Mouse (Mus musculus) liver, embryonic 11.5 days (tissue): ENCODE data around the gene Gm3045. TPM values are rescaled to one million over a fixed set of nuclear protein-coding genes. Genes with fewer than 3 reads are reported as not detected.

Source experiments
- ATAC-seq: fragments of 200-750 bp; cut with Nextera tagmentation; replicated peaks from 2 replicates; pipeline ENCODE4 v1.8.0; 2017; ENCODE audit warnings: moderate number of reproducible peaks, mild to moderate bottlenecking, moderate TSS enrichment, moderate library complexity; ENCODE audit not compliant: low FRiP score
- DNase-seq: peaks from one replicate; pipeline ENCODE4 v3.0.0-alpha.2; 2017; ENCODE audit warnings: low spot score
- H3K27ac ChIP-seq: fragments of 300-500 bp; sonication (generic); 2 replicates; pipeline ENCODE4 v1.5.1; 2014; ENCODE audit warnings: mild to moderate bottlenecking, low read depth, low read length, control low read depth
- H3K27me3 ChIP-seq: fragments of 300-500 bp; sonication (generic); replicated peaks from 2 replicates; pipeline ENCODE4 v1.6.1; 2014; ENCODE audit warnings: low read length, mixed read lengths; ENCODE audit not compliant: control insufficient read depth, insufficient read depth
- H3K36me3 ChIP-seq: fragments of 300-500 bp; sonication (generic); 2 replicates; pipeline ENCODE4 v1.6.1; 2014; ENCODE audit warnings: mild to moderate bottlenecking, low read length, moderate library complexity, mixed read lengths; ENCODE audit not compliant: control insufficient read depth, insufficient read depth
- H3K4me1 ChIP-seq: fragments of 300-500 bp; sonication (generic); replicated peaks from 2 replicates; pipeline ENCODE4 v1.6.1; 2014; ENCODE audit warnings: low read length, mixed read lengths; ENCODE audit not compliant: control insufficient read depth, insufficient read depth
- H3K4me2 ChIP-seq: fragments of 300-500 bp; sonication (generic); 2 replicates; pipeline ENCODE4 v1.6.1; 2014; ENCODE audit warnings: mild to moderate bottlenecking, control low read depth, moderate library complexity
- H3K4me3 ChIP-seq: fragments of 300-500 bp; sonication (generic); 2 replicates; pipeline ENCODE4 v1.5.1; 2014; ENCODE audit warnings: low read depth, low read length, control low read depth
- H3K9ac ChIP-seq: fragments of 300-500 bp; sonication (generic); 2 replicates; pipeline ENCODE4 v1.6.1; 2014; ENCODE audit warnings: low read depth, low read length, control low read depth
- H3K9me3 ChIP-seq: fragments of 300-500 bp; sonication (generic); 2 replicates; pipeline ENCODE4 v1.6.1; 2016; ENCODE audit warnings: low read length, inconsistent platforms, mixed read lengths; ENCODE audit not compliant: control insufficient read depth
- WGBS: fragments of 180-500 bp; shearing (Covaris S2); extraction: QIAGEN DNeasy Blood & Tissue Kit; methylation state at CpG from one replicate; pipeline ENCODE4 v1.1.7; 2014; 5-methylcytosine and 5-hydroxymethylcytosine counted together
- polyA plus RNA-seq: library from polyadenylated mRNA; unstranded; fragments of >200 nt; fragmentation: Nextera tagmentation; extraction: Ambion mirVana; gene quantifications from 2 replicates; pipeline ENCODE4 v1.2.1, GENCODE M21; 2014

Gene Gm3045
- polyA plus RNA-seq, 1 experiment from 2014 or later, result not detected

- peaks cover 13% of the 10 kb centered on the region for H3K27me3 ChIP-seq
- ATAC-seq, result no peak
These were observed 6.1 kb downstream of the Gm3045 start for GRCm38 (mm10) chr13:56432496-56432895.

GRCm38 (mm10) chr13:56433466-56433865 lies 7.1 kb downstream of the Gm3045 start:
- no peak overlapping the region for H3K4me2 ChIP-seq
- H3K27ac ChIP-seq, result no peak overlapping the region
- H3K9ac ChIP-seq, result no peak overlapping the region
- no peaks in the 10 kb centered on the region for H3K36me3 ChIP-seq
- ATAC-seq (no peak), DNase-seq (peak; percentile 61)
- 13% methylated on average over 10 of the region's 10 CpGs for WGBS
- no peaks in the 10 kb centered on the region for H3K9me3 ChIP-seq
- peaks cover 22% of the 10 kb centered on the region for H3K27me3 ChIP-seq
- H3K4me3 ChIP-seq, result no peak overlapping the region
- H3K4me1 ChIP-seq, result no peaks in the 10 kb centered on the region

More at GRCm38 (mm10) chr13:56432496-56432895, 6.1 kb downstream of the Gm3045 start:
- no peaks in the 10 kb centered on the region for H3K36me3 ChIP-seq
- WGBS, result 86% methylated on average over 11 of the region's 12 CpGs
- no peak for DNase-seq
- no peaks in the 10 kb centered on the region for H3K9me3 ChIP-seq
- no peak overlapping the region for H3K4me2 ChIP-seq
- H3K4me3 ChIP-seq, result no peak overlapping the region
- H3K9ac ChIP-seq, result no peak overlapping the region
- H3K27ac ChIP-seq, result no peak overlapping the region
- no peaks in the 10 kb centered on the region for H3K4me1 ChIP-seq

GRCm38 (mm10) chr13:56434311-56434751 lies 7.9 kb downstream of the Gm3045 start:
- H3K9ac ChIP-seq, result no peak overlapping the region
- peaks cover 31% of the 10 kb centered on the region for H3K27me3 ChIP-seq
- ATAC-seq (no peak), DNase-seq (no peak)
- H3K36me3 ChIP-seq, result no peaks in the 10 kb centered on the region
- no peak overlapping the region for H3K4me3 ChIP-seq
- 75% methylated on average over 9 of the region's 9 CpGs for WGBS
- H3K4me2 ChIP-seq, result no peak overlapping the region
- no peak overlapping the region for H3K27ac ChIP-seq
- H3K4me1 ChIP-seq, result no peaks in the 10 kb centered on the region
- H3K9me3 ChIP-seq, result no peaks in the 10 kb centered on the region

GRCm38 (mm10) chr13:56435615-56436287 lies 9.4 kb downstream of the Gm3045 start:
- no peak overlapping the region for H3K4me2 ChIP-seq
- 55% methylated on average over 10 of the region's 10 CpGs for WGBS

GRCm38 (mm10) chr13:56438211-56439075 lies 12.0 kb downstream of the Gm3045 start, which contains the start of gene Slc25a48:
TSS of gene Slc25a48 (plus strand) at chr13:56438355.
- H3K36me3 ChIP-seq, result no peaks in the 10 kb centered on the region
- H3K4me3 ChIP-seq, result peak within 1 kb of the TSS; percentile 41
- H3K27ac ChIP-seq, result no peak within 1 kb of the TSS
- no peaks in the 10 kb centered on the region for H3K9me3 ChIP-seq
- H3K9ac ChIP-seq, result 0 out of 2 replicates have a peak within 1 kb of the TSS, but pooled peaks have one; percentile 36
- WGBS, result 4% methylated on average over 51 of the region's 51 CpGs
- ATAC-seq (0 out of 2 replicates have a peak, but pooled peaks have one; percentile 41), DNase-seq (peak; percentile 49)
- no peaks in the 10 kb centered on the region for H3K4me1 ChIP-seq
- H3K27me3 ChIP-seq, result peaks cover 44% of the 10 kb centered on the region
- peak within 1 kb of the TSS; percentile 58 for H3K4me2 ChIP-seq

More at GRCm38 (mm10) chr13:56435615-56436287, 9.4 kb downstream of the Gm3045 start:
- Histone ChIP-seq H3K27me3 (peaks cover 44% of the 10 kb centered on the region), H3K27ac (no peak overlapping the region), H3K9ac (no peak overlapping the region), H3K9me3 (no peaks in the 10 kb centered on the region), H3K36me3 (no peaks in the 10 kb centered on the region), H3K4me3 (no peak overlapping the region), H3K4me1 (no peaks in the 10 kb centered on the region)
- DNase-seq, result no peak
- ATAC-seq, result no peak

GRCm38 (mm10) chr13:56443411-56443810 lies 17.0 kb downstream of the Gm3045 start:
- no peak overlapping the region for H3K27ac ChIP-seq
- no peaks in the 10 kb centered on the region for H3K9me3 ChIP-seq
- H3K27me3 ChIP-seq, result peaks cover 23% of the 10 kb centered on the region
- no peak overlapping the region for H3K4me2 ChIP-seq
- H3K4me3 ChIP-seq, result no peak overlapping the region
- ATAC-seq (no peak), DNase-seq (no peak)
- H3K4me1 ChIP-seq, result no peaks in the 10 kb centered on the region
- no peak overlapping the region for H3K9ac ChIP-seq
- WGBS, result 54% methylated on average over 7 of the region's 7 CpGs
- no peaks in the 10 kb centered on the region for H3K36me3 ChIP-seq

- H3K27me3 ChIP-seq, result peaks cover 16% of the 10 kb centered on the region
- H3K4me1 ChIP-seq, result no peaks in the 10 kb centered on the region
- H3K9me3 ChIP-seq, result no peaks in the 10 kb centered on the region
- no peak overlapping the region for H3K4me3 ChIP-seq
- H3K4me2 ChIP-seq, result no peak overlapping the region
- no peak overlapping the region for H3K9ac ChIP-seq
- 75% methylated on average over 3 of the region's 3 CpGs for WGBS
- no peak overlapping the region for H3K27ac ChIP-seq
- no peaks in the 10 kb centered on the region for H3K36me3 ChIP-seq
- DNase-seq, result no peak
- no peak for ATAC-seq
These were observed 17.7 kb downstream of the Gm3045 start for GRCm38 (mm10) chr13:56444112-56444511.

- WGBS, result 78% methylated on average over 6 of the region's 6 CpGs
- DNase-seq (no peak), ATAC-seq (no peak)
These were observed 18.6 kb downstream of the Gm3045 start for GRCm38 (mm10) chr13:56444996-56445395.

More at GRCm38 (mm10) chr13:56444996-56445395, 18.6 kb downstream of the Gm3045 start:
- no peak overlapping the region for H3K9ac ChIP-seq
- no peaks in the 10 kb centered on the region for H3K9me3 ChIP-seq
- peaks cover 7% of the 10 kb centered on the region for H3K27me3 ChIP-seq
- H3K27ac ChIP-seq, result no peak overlapping the region
- no peaks in the 10 kb centered on the region for H3K36me3 ChIP-seq
- H3K4me3 ChIP-seq, result no peak overlapping the region
- no peak overlapping the region for H3K4me2 ChIP-seq
- H3K4me1 ChIP-seq, result no peaks in the 10 kb centered on the region
